Mouse (Mus musculus): ENCODE data around the gene Ubc. TPM values are rescaled to one million over a fixed set of nuclear protein-coding genes. Genes with fewer than 3 reads are reported as not detected.
A peak's percentile ranks its signal among the peaks of the same experiment; 100 is the strongest.
"Not testable (repeated sequence)": the region's sequence is repeated elsewhere in the genome, so short reads cannot be mapped to it uniquely, and the experiment has no call there.

The Ubc gene
- total RNA-seq, 2 experiments from 2014 or later, result 817 to 877 TPM

GRCm38 (mm10) chr5:125405546-125406248 lies 15.7 kb upstream of the Ubc start:
- intact Hi-C loops (cut with DNase I), result loop anchor here (1.0 kb wide), 1 partner anchor 16 kb away; the partner anchor contains the start of gene Gm10382
- peak; percentile 84 to 88 for DNase-seq (ENCODE audit: low spot score in 2 of 2)

- intact Hi-C loops (cut with DNase I), result loop anchor here (1.0 kb wide), 1 partner anchor 16 kb away; the partner anchor contains the start of gene Gm10382
Observed at GRCm38 (mm10) chr5:125404903-125405545, 15.0 kb upstream of the Ubc start.

DNA sequence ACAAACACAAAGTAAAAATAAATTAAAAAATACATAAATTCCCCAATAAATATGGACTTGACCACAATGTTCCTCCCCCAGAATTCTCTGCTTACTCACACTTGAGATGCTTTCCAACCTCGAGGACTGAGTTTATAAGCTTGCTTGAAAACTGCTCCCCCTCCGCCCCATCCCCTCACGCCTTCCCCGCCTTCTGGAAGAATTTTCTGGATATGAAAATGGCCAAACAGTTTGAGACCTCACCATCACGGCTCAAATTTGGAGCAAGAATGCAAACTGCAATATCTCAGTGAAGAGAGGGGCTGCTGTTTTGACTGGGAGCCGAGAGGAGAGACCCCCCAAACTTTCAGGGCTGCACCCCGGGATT lies 14.5 kb upstream of the Ubc start:
- DNase-seq (ENCODE audit: low spot score in 2 of 2), result no peak
- intact Hi-C loops (cut with DNase I), result no loop called here

More at GRCm38 (mm10) chr5:125404903-125405545, 15.0 kb upstream of the Ubc start:
- peak; percentile 72 to 76 for DNase-seq (ENCODE audit: low spot score in 2 of 2)

DNA sequence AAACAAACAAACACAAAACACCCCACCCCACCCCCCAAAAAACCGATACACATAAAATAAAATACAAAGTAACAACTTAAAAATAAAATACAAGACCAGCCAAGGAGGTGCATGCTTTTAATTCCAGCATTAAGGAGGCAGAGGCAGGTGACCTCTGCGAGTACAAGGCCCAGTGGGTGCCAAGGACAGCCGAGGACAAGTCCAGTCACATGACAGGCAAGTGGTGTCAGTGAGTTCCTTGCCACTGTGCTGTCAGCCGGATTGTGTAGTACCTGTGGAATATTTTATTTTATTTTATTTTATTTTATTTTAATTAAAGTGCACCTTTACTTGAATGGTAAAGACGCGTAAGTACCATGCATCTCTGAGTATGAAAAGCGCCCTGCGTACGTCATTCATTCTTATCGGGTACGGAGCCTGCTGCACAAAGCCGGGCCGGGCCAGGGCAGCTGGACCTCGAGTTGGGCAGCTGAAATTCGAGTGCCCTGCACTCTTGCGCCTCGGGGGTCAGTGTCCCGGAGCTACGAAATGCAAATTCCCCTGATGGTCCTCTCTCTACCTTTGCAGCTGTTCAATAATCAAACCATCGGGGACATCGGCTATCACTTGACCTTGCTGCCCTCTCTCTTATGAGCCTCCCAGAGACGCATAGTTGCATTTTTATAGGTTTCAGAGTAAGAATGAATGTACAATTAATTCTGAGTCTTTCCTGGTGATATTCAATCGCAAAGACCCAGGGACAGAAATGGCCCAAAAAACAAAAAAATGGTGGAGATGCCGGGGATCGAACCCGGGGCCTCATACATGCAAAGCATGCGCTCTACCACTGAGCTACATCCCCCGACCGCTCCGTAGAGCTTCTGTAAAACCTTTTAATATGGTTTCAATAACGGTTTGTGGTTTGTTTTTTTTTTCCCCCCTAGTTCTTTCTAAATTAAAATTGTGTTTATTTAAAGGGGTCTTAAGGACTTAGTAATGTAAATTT lies 13.8 kb upstream of the Ubc start:
- intact Hi-C loops (cut with DNase I), result no loop called here
- peak; percentile 70 to 79 for DNase-seq (ENCODE audit: low spot score in 2 of 2)

GRCm38 (mm10) chr5:125402991-125403390 lies 13.0 kb upstream of the Ubc start:
- intact Hi-C loops (cut with DNase I), result no loop called here
- DNase-seq (ENCODE audit: low spot score in 2 of 2), result no peak

- DNase-seq (ENCODE audit: low spot score in 2 of 2), result no peak
- intact Hi-C loops (cut with DNase I), result no loop called here
Observed at GRCm38 (mm10) chr5:125402476-125402875, 12.5 kb upstream of the Ubc start.

- intact Hi-C loops (cut with DNase I), result no loop called here
- no peak for DNase-seq (ENCODE audit: low spot score in 2 of 2)
Observed at GRCm38 (mm10) chr5:125400903-125401302, 10.9 kb upstream of the Ubc start.

DNA sequence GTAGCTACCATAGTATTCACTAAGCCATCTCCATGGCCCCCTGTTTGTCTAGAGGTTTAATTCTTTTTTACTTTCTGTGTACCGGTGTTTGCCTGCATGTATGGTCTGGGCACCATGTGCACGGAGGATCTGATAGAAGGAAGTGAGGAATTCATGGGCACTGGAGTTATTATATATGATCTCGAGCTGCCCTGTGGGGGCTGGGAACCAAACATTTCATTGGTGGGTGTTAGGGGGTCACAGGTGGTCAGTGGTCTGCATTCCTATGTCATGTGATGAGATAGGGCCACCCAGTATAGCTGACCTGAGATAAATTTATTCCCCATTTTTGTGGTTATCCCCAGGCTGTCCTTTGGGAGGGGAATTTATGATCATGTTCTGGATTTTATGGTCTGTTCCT lies 5.0 kb upstream of the Ubc start:
- intact Hi-C loops (cut with DNase I), result no loop called here
- DNase-seq (ENCODE audit: low spot score in 2 of 2), result no peak

- DNase-seq (ENCODE audit: low spot score in 2 of 2), result peak; percentile 64 to 65
- intact Hi-C loops (cut with DNase I), result no loop called here
Observed at GRCm38 (mm10) chr5:125393622-125394603, 3.9 kb upstream of the Ubc start.

DNA sequence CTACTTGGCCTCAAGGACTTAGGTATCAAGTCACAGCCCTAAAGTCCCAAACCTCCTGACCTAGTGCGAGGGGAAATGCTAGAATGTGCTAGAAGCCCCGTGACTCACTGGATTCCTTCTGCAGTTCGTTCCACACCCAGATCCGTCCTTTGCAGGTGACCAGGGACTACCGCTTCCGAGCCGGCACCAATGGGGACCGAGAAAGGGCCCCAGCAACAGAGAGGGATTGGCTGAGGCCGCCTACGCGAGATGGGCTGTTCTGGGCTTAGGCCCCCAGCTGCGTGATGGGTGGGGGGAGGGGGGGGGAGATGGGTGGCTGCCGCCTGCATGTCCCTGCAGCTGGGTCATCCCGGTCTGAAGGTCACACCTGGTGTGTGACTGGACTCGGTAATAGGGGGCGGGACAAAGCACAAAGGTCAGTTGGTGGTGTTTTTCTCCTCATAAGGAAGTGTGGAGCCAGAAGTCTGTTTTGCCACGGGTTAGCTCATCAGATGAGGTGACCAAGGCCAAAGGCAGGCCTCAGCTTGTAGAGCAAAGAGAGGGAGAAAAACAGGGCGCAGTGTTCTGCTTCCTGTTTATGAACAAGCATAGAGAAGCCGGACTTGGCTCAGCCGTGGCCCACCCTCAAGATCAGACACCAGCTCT lies 3.1 kb upstream of the Ubc start:
- peak; percentile 94 to 97 for DNase-seq (ENCODE audit: low spot score in 2 of 2)
- intact Hi-C loops (cut with DNase I), result no loop called here

- no peak for DNase-seq (ENCODE audit: low spot score in 2 of 2)
- intact Hi-C loops (cut with DNase I), result no loop called here
Observed at GRCm38 (mm10) chr5:125392618-125392976, 2.6 kb upstream of the Ubc start.

GRCm38 (mm10) chr5:125392176-125392575 lies 2.2 kb upstream of the Ubc start:
- DNase-seq (ENCODE audit: low spot score in 2 of 2); intact Hi-C loops (cut with DNase I): not testable (repeated sequence)

GRCm38 (mm10) chr5:125391609-125392008 lies 1.6 kb upstream of the Ubc start:
- intact Hi-C loops (cut with DNase I), result no loop called here

DNA sequence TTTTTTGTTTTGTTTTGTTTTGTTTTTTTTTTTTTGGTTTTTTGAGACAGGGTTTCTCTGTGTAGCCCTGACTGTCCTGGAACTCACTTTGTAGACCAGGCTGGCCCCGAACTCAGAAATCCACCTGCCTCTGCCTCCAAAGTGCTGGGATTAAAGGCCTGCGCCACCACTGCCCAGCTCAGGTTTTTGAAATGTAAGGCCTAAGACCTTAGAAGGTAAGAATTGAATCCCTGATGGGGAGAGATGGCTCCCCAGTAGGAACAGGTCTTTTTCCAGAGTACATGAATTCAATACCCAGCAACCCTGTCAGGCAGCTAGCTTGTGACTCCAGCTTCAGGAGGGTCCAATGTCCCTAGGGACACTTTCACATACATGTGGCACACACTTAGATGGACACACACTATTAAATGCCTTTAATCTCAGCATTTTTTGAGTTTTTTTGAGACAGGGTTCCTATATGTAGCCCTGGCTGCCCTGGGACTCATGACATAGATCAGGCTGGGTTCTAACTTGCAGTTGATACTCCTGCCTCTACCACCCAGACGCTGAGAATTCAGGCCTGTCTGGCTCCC lies 990 bp upstream of the Ubc start:
- no peak for DNase-seq (ENCODE audit: low spot score in 2 of 2)
- intact Hi-C loops (cut with DNase I), result no loop called here

More at GRCm38 (mm10) chr5:125391609-125392008, 1.6 kb upstream of the Ubc start:
- peak; percentile 86 to 87 for DNase-seq (ENCODE audit: low spot score in 2 of 2)

- intact Hi-C loops (cut with DNase I), result loop anchor here (1.0 kb wide), 1 partner anchor 16 kb away; no protein-coding TSS in a partner anchor
- DNase-seq (ENCODE audit: low spot score in 2 of 2), result peak; percentile 75 to 77
Observed at GRCm38 (mm10) chr5:125389131-125389578, 847 bp downstream of the Ubc start, which contains the start of gene Gm10382. Gene Gm10382 (plus strand): TSS chr5:125389322.

GRCm38 (mm10) chr5:125388358-125389092 lies 1.5 kb downstream of the Ubc start:
- no peak for DNase-seq (ENCODE audit: low spot score in 2 of 2)
- intact Hi-C loops (cut with DNase I), result loop anchor here (1.0 kb wide), 1 partner anchor 17 kb away; no protein-coding TSS in a partner anchor

GRCm38 (mm10) chr5:125387295-125387694 lies 2.7 kb downstream of the Ubc start:
- DNase-seq (ENCODE audit: low spot score in 2 of 2); intact Hi-C loops (cut with DNase I): not testable (repeated sequence)
